Mouse (Mus musculus): ENCODE measurements at regions not wholly inside any gene's neighbourhood (a gene's known extent, or its start where the extent isn't known, plus 50 kb on each side); places are given as distances from the start of the nearest gene placed in this dataset.

- DNase-seq (ENCODE audit: low spot score): no peak
These were observed 50.4 kb upstream of the Sox13 start for GRCm38 (mm10) chr1:133474546-133474945.

All from left cerebral cortex, adult 11 months (tissue).